ENCODE assay signal across 30 mouse cellular contexts in genomic region chr9:83115676-83116075, GRCm38 (mm10). TPM values are rescaled to one million over a fixed set of nuclear protein-coding genes. Genes with fewer than 3 reads are reported as not detected.
DNase-seq lines count a peak whose midpoint lies in the region; ATAC-seq lines count a peak whose summit lies in the region.
"Had no signal": no experiment of that assay in that cellular context is flagged by ENCODE, and none has a peak within 500 bp of the region (broad histone marks: within the 10 kb centered on the region; RNA-seq: fewer than 3 reads in every experiment).

No protein-coding gene starts in this region.

- DNase-seq in kidney, adult 11 months: peak; percentile 11
- DNase-seq in kidney, adult 9 months: peak; percentile 21
- DNase-seq in kidney, postnatal 14 days: peak; percentile 62
- DNase-seq: adrenal gland, adult 2 months; adrenal gland, postnatal 14 days; B cell, adult 2 months; cerebellum, adult 11 months; cerebellum, adult 2 months; cerebellum, adult 9-11 months; cerebellum, postnatal 25 days; gastrocnemius, postnatal 10 days; gastrocnemius, postnatal 36 days; heart, postnatal 10 days; heart, postnatal 36 days had no signal

- H3K27ac ChIP-seq in kidney, embryonic 14.5 days (ENCODE audit: low read depth, low read length): no peak overlapping the region
- no peak overlapping the region for H3K27ac ChIP-seq in kidney, embryonic 15.5 days
- H3K27ac ChIP-seq in intestine, embryonic 16.5 days (ENCODE audit: low read length): no peak overlapping the region
- no peak overlapping the region for H3K27ac ChIP-seq in forebrain, embryonic 12.5 days
- H3K27ac ChIP-seq: embryonic facial prominence, embryonic 12.5 days; embryonic facial prominence, embryonic 15.5 days; forebrain, embryonic 13.5 days; heart, embryonic 15.5 days; hindbrain, embryonic 10.5 days; hindbrain, embryonic 13.5 days had no signal

- no peak overlapping the region for H3K4me3 ChIP-seq in kidney, embryonic 14.5 days (ENCODE audit: low read length)
- H3K4me3 ChIP-seq in kidney, embryonic 15.5 days (replicated peaks): no peak overlapping the region
- no peak overlapping the region for H3K4me3 ChIP-seq in intestine, embryonic 16.5 days (ENCODE audit: low read length)
- H3K4me3 ChIP-seq in forebrain, embryonic 12.5 days (replicated peaks): no peak overlapping the region
- H3K4me3 ChIP-seq: embryonic facial prominence, embryonic 12.5 days; embryonic facial prominence, embryonic 15.5 days; erythroblast, embryonic 14.5 days; forebrain, embryonic 13.5 days; heart, embryonic 15.5 days; hindbrain, embryonic 10.5 days; hindbrain, embryonic 13.5 days had no signal

- H3K27me3 ChIP-seq in kidney, embryonic 14.5 days (ENCODE audit: control insufficient read depth, insufficient read depth, low read length): no peaks in the 10 kb centered on the region
- no peaks in the 10 kb centered on the region for H3K27me3 ChIP-seq in kidney, embryonic 15.5 days
- no peaks in the 10 kb centered on the region for H3K27me3 ChIP-seq in intestine, embryonic 16.5 days (replicated peaks; ENCODE audit: control insufficient read depth, insufficient read depth, low read length)
- H3K27me3 ChIP-seq in forebrain, embryonic 12.5 days: no peaks in the 10 kb centered on the region
- H3K27me3 ChIP-seq: CH12.LX; embryonic facial prominence, embryonic 12.5 days; embryonic facial prominence, embryonic 15.5 days; forebrain, embryonic 13.5 days; heart, embryonic 15.5 days; hindbrain, embryonic 13.5 days had no signal

- WGBS in kidney, embryonic 14.5 days: 90% methylated on average over 2 of the region's 2 CpGs
- WGBS in kidney, embryonic 15.5 days: 92% methylated on average over 2 of the region's 2 CpGs
- WGBS in intestine, embryonic 16.5 days: 93% methylated on average over 2 of the region's 2 CpGs
- WGBS in forebrain, embryonic 12.5 days: 98% methylated on average over 2 of the region's 2 CpGs

- H3K9ac ChIP-seq in kidney, embryonic 14.5 days (ENCODE audit: low read depth, low read length): no peak overlapping the region
- H3K9ac ChIP-seq in kidney, embryonic 15.5 days: no peak overlapping the region
- H3K9ac ChIP-seq in intestine, embryonic 16.5 days (ENCODE audit: low read depth, low read length): no peak overlapping the region
- no peak overlapping the region for H3K9ac ChIP-seq in forebrain, embryonic 12.5 days
- H3K9ac ChIP-seq: embryonic facial prominence, embryonic 12.5 days; embryonic facial prominence, embryonic 15.5 days; forebrain, embryonic 13.5 days; heart, embryonic 15.5 days; hindbrain, embryonic 13.5 days had no signal

- no peak for ATAC-seq in kidney, embryonic 14.5 days (ENCODE audit: low FRiP score, low TSS enrichment)
- ATAC-seq in kidney, embryonic 15.5 days (replicated peaks; ENCODE audit: low FRiP score): no peak
- no peak for ATAC-seq in intestine, embryonic 16.5 days
- no peak for ATAC-seq in forebrain, embryonic 12.5 days (ENCODE audit: low FRiP score)
- ATAC-seq: forebrain, embryonic 13.5 days; forebrain, embryonic 16.5 days; hindbrain, embryonic 16.5 days had no signal

- no peaks in the 10 kb centered on the region for H3K9me3 ChIP-seq in kidney, embryonic 14.5 days (ENCODE audit: control insufficient read depth, low read length)
- no peaks in the 10 kb centered on the region for H3K9me3 ChIP-seq in kidney, embryonic 15.5 days (replicated peaks)
- H3K9me3 ChIP-seq in intestine, embryonic 16.5 days (ENCODE audit: control insufficient read depth, low read length): no peaks in the 10 kb centered on the region
- H3K9me3 ChIP-seq in forebrain, embryonic 12.5 days: no peaks in the 10 kb centered on the region
- H3K9me3 ChIP-seq: embryonic facial prominence, embryonic 12.5 days; embryonic facial prominence, embryonic 15.5 days; forebrain, embryonic 13.5 days; G1E; heart, embryonic 15.5 days; hindbrain, embryonic 10.5 days; hindbrain, embryonic 13.5 days had no signal

- H3K4me1 ChIP-seq in kidney, embryonic 14.5 days (ENCODE audit: control insufficient read depth, insufficient read depth, low read length): no peaks in the 10 kb centered on the region
- H3K4me1 ChIP-seq in kidney, embryonic 15.5 days: peaks cover 4% of the 10 kb centered on the region
- H3K4me1 ChIP-seq in intestine, embryonic 16.5 days (ENCODE audit: control insufficient read depth, insufficient read depth, low read length): no peaks in the 10 kb centered on the region
- no peaks in the 10 kb centered on the region for H3K4me1 ChIP-seq in forebrain, embryonic 12.5 days
- H3K4me1 ChIP-seq: embryonic facial prominence, embryonic 15.5 days; hindbrain, embryonic 10.5 days; hindbrain, embryonic 13.5 days had no signal

- H3K4me2 ChIP-seq in kidney, embryonic 14.5 days (replicated peaks; ENCODE audit: low read depth, low read length): no peak overlapping the region
- no peak overlapping the region for H3K4me2 ChIP-seq in kidney, embryonic 15.5 days
- no peak overlapping the region for H3K4me2 ChIP-seq in intestine, embryonic 16.5 days (ENCODE audit: low read depth, low read length)
- no peak overlapping the region for H3K4me2 ChIP-seq in forebrain, embryonic 12.5 days
- H3K4me2 ChIP-seq: embryonic facial prominence, embryonic 12.5 days; embryonic facial prominence, embryonic 15.5 days; forebrain, embryonic 13.5 days; heart, embryonic 11.5 days; heart, embryonic 15.5 days; hindbrain, embryonic 13.5 days had no signal

- H3K36me3 ChIP-seq in kidney, embryonic 14.5 days (ENCODE audit: control insufficient read depth, insufficient read depth, low read length): no peaks in the 10 kb centered on the region
- H3K36me3 ChIP-seq in kidney, embryonic 15.5 days: no peaks in the 10 kb centered on the region
- no peaks in the 10 kb centered on the region for H3K36me3 ChIP-seq in intestine, embryonic 16.5 days (ENCODE audit: control insufficient read depth, insufficient read depth, low read length)
- H3K36me3 ChIP-seq in forebrain, embryonic 12.5 days (replicated peaks): 0 out of 2 replicates have a peak, but pooled peaks cover 4% of the 10 kb centered on the region
- H3K36me3 ChIP-seq: embryonic facial prominence, embryonic 15.5 days; G1E; heart, embryonic 15.5 days; hindbrain, embryonic 10.5 days; hindbrain, embryonic 13.5 days had no signal

RNA-seq across cellular contexts. Expression of gene Hmgn3, which starts 30.8 kb away (rescaled TPM):
- polyA plus RNA-seq in kidney, embryonic 14.5 days (2014; fragmentation: Nextera tagmentation; extraction: Ambion mirVana): 111 and 134 TPM in 2 replicates
- 113 and 121 TPM in 2 replicates for polyA plus RNA-seq in kidney, embryonic 15.5 days (2015; fragmentation: Nextera tagmentation; extraction: Ambion mirVana)
- 48.7 and 53.4 TPM in 2 replicates for polyA plus RNA-seq in intestine, embryonic 16.5 days (2015; fragmentation: Nextera tagmentation; extraction: Ambion mirVana)
- polyA plus RNA-seq in forebrain, embryonic 12.5 days (2016; fragmentation: Nextera tagmentation; extraction: Ambion mirVana): 213 and 220 TPM in 2 replicates
- polyA plus RNA-seq: erythroblast, embryonic 14.5 days; G1E had no signal

Comparison
In these comparisons a context has a peak if more than half of its experiments do, and no peak if none do; other contexts are left out.
1. DNase-seq: peak in every context shown above with its lines; median percentile 62 in kidney, postnatal 14 days; 21 in kidney, adult 9 months; 11 in kidney, adult 11 months.